Mouse (Mus musculus) hindbrain, embryonic 12.5 days (tissue): ENCODE measurements around the gene Taar8c. TPM values are rescaled to one million over a fixed set of nuclear protein-coding genes. Genes with fewer than 3 reads are reported as not detected.
"Not testable (repeated sequence)": the region's sequence is repeated elsewhere in the genome, so short reads cannot be mapped to it uniquely, and the experiment has no call there.

ENCODE experiments used
- ATAC-seq: fragments of 200-750 bp; cut with Nextera tagmentation; 2 replicates; pipeline ENCODE4 v1.8.0; 2017; ENCODE audit warnings: moderate TSS enrichment; ENCODE audit not compliant: low FRiP score
- H3K27ac ChIP-seq: fragments of 300-500 bp; sonication (generic); 2 replicates; pipeline ENCODE4 v1.5.1; 2016; ENCODE audit warnings: mild to moderate bottlenecking
- H3K27me3 ChIP-seq: fragments of 300-500 bp; sonication (generic); 2 replicates; pipeline ENCODE4 v1.6.1; 2016; ENCODE audit warnings: mild to moderate bottlenecking
- H3K36me3 ChIP-seq: fragments of 300-500 bp; sonication (generic); 2 replicates; pipeline ENCODE4 v1.6.1; 2016; ENCODE audit warnings: mild to moderate bottlenecking
- H3K4me1 ChIP-seq: fragments of 300-500 bp; sonication (generic); 2 replicates; pipeline ENCODE4 v1.6.1; 2016
- H3K4me2 ChIP-seq: fragments of 300-500 bp; sonication (generic); replicated peaks from 2 replicates; pipeline ENCODE4 v1.6.1; 2016; ENCODE audit warnings: mild to moderate bottlenecking
- H3K4me3 ChIP-seq: fragments of 300-500 bp; sonication (generic); 2 replicates; pipeline ENCODE4 v1.5.1; 2016; ENCODE audit warnings: mild to moderate bottlenecking
- H3K9ac ChIP-seq: fragments of 300-500 bp; sonication (generic); 2 replicates; pipeline ENCODE4 v1.6.1; 2016; ENCODE audit warnings: mild to moderate bottlenecking, moderate library complexity
- H3K9me3 ChIP-seq: fragments of 300-500 bp; sonication (generic); replicated peaks from 2 replicates; pipeline ENCODE4 v1.6.1; 2016; ENCODE audit warnings: mild to moderate bottlenecking
- WGBS: fragments of 180-500 bp; shearing (Covaris S2); methylation state at CpG from one replicate; pipeline ENCODE4 v1.1.7; 2016; 5-methylcytosine and 5-hydroxymethylcytosine counted together
- polyA plus RNA-seq: library from polyadenylated mRNA; unstranded; fragments of >200 nt; fragmentation: Nextera tagmentation; extraction: Ambion mirVana; gene quantifications from 2 replicates; pipeline ENCODE4 v1.2.1, GENCODE M21; 2016

Taar8c gene
- polyA plus RNA-seq, 1 experiment from 2014 or later, result not detected

DNA sequence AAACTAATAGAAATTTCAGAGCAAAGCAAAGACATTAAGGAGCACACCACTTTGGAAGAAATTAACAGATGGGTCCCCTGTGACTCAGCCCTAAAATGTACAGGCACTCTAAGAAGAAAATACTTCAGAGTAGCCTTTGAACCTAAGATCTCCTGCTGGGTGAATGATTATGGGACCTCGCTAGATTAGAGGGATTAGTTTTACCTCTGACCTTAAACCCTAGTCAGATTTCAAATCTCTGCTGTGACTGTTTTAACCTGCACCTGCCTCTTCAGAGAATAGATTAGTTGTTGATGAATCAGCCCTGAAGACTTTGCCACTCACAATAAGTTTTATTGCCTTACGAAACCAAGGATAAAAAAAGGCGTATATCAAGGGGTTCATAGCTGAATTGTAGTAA lies 6.5 kb upstream of the Taar8c start:
- H3K27ac ChIP-seq, result no peak overlapping the region
- H3K4me1 ChIP-seq, result no peaks in the 10 kb centered on the region
- no peaks in the 10 kb centered on the region for H3K27me3 ChIP-seq
- 56% methylated on average over 3 of the region's 3 CpGs for WGBS
- H3K4me3 ChIP-seq, result no peak overlapping the region
- H3K9me3 ChIP-seq, result no peaks in the 10 kb centered on the region
- no peak overlapping the region for H3K4me2 ChIP-seq
- H3K9ac ChIP-seq, result no peak overlapping the region
- ATAC-seq, result no peak
- no peaks in the 10 kb centered on the region for H3K36me3 ChIP-seq

DNA sequence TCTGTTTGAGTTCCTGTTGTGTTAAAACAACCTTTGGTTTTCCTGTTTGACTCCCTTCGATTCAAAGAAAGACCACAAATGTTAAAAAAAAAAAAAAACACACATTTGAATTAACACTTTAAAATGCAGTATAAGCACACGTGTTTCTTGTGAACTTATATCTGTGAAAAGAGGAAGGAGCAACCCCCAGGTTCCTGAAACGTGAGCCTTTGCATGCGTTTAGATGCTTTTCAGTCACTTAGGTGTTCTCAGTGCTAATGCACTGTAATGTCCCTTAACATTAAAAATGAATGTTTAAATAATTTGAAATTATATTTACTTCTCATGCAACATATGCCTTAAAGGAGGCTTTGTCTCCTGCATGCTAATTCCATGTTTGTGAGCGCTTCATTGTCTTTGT lies 6.0 kb upstream of the Taar8c start:
- ATAC-seq, result no peak
- H3K36me3 ChIP-seq, result no peaks in the 10 kb centered on the region
- no peak overlapping the region for H3K4me2 ChIP-seq
- no peaks in the 10 kb centered on the region for H3K9me3 ChIP-seq
- H3K9ac ChIP-seq, result no peak overlapping the region
- no peaks in the 10 kb centered on the region for H3K4me1 ChIP-seq
- no peak overlapping the region for H3K27ac ChIP-seq
- 67% methylated on average over 5 of the region's 5 CpGs for WGBS
- no peaks in the 10 kb centered on the region for H3K27me3 ChIP-seq
- no peak overlapping the region for H3K4me3 ChIP-seq

DNA sequence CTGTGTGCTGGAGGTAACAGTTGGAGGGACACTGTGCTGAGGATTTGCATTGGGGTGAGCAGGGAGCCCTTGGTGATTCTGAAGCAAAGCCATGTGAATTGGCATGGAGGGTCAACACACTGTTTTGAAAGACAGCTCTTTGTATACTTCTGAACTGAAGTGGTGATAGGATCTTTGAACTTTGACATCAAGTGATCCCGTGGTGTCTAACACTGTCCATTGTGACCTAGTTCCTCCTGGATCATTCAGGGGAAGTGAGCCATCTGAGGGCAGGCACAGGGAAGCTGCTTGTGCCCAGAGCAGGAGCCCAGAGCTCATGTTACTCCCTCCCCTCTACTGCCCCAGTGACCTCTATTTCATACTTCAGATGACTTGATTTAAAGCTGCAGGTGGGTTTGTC lies 1.6 kb upstream of the Taar8c start:
- not testable (repeated sequence) for H3K9ac ChIP-seq, ATAC-seq, H3K27ac ChIP-seq, H3K9me3 ChIP-seq, H3K27me3 ChIP-seq, H3K36me3 ChIP-seq, H3K4me3 ChIP-seq, H3K4me2 ChIP-seq, H3K4me1 ChIP-seq
- 46% methylated on average over 1 of the region's 1 CpGs for WGBS

DNA sequence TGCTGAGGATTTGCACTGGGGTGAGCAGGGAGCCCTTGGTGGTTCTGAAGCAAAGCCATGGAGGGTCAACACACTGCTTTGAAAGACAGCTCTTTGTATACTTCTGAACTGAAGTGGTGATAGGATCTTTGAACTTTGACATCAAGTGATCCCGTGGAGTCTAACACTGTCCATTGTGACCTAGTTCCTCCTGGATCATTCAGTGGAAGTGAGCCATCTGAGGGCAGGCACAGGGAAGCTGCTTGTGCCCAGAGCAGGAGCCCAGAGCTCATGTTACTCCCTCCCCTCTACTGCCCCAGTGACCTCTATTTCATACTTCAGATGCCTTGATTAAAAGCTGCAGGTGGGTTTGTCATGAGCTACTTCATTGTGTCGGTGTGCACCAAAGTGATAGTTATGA lies 4.7 kb downstream of the Taar8c start:
- ATAC-seq, H3K4me1 ChIP-seq, H3K4me3 ChIP-seq, H3K36me3 ChIP-seq, H3K27me3 ChIP-seq, H3K9ac ChIP-seq, H3K9me3 ChIP-seq, H3K27ac ChIP-seq, H3K4me2 ChIP-seq: not testable (repeated sequence)
- WGBS, result 65% methylated on average over 2 of the region's 2 CpGs

DNA sequence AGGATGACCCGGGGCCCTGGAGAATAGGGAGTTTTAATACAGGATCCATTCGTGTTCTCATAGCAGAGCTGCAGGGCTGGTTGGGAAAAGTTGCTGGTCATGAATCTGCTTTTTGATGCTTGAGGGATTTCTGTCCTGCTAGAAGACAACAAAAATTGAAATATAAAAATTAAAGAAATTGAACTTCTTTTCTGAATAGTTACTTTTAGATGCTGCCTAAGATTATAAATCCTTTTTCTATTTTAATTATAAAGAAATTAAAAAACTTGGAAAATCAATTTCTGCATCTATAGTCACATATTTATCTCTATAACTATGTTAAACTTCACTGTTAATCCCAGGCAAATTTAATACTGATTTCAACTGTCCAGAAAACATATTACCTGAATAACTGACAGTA lies 9.5 kb downstream of the Taar8c start, which contains the start of gene Taar8b:
Gene Taar8b, minus strand, starts transcription at position 101 of the 400 bp plus-strand sequence.
- no peak for ATAC-seq
- Histone ChIP-seq H3K9me3 (no peaks in the 10 kb centered on the region), H3K36me3 (no peaks in the 10 kb centered on the region), H3K4me2 (no peak within 1 kb of the TSS), H3K27ac (no peak within 1 kb of the TSS), H3K9ac (no peak within 1 kb of the TSS), H3K4me1 (no peaks in the 10 kb centered on the region), H3K4me3 (no peak within 1 kb of the TSS), H3K27me3 (no peaks in the 10 kb centered on the region)
- 77% methylated on average over 2 of the region's 2 CpGs for WGBS

- Histone ChIP-seq H3K27me3 (no peaks in the 10 kb centered on the region), H3K4me3 (no peak overlapping the region), H3K9ac (no peak overlapping the region), H3K9me3 (no peaks in the 10 kb centered on the region), H3K4me1 (no peaks in the 10 kb centered on the region), H3K36me3 (no peaks in the 10 kb centered on the region), H3K27ac (no peak overlapping the region), H3K4me2 (no peak overlapping the region)
- 95% methylated on average over 2 of the region's 2 CpGs for WGBS
- no peak for ATAC-seq
Observed at GRCm38 (mm10) chr10:24087168-24087567, 14.5 kb downstream of the Taar8c start.

GRCm38 (mm10) chr10:24086555-24086954 lies 15.2 kb downstream of the Taar8c start:
- no peak overlapping the region for H3K4me2 ChIP-seq
- no peak overlapping the region for H3K4me3 ChIP-seq
- WGBS, result 84% methylated on average over 5 of the region's 5 CpGs
- no peaks in the 10 kb centered on the region for H3K27me3 ChIP-seq
- ATAC-seq, result no peak
- H3K27ac ChIP-seq, result no peak overlapping the region
- H3K36me3 ChIP-seq, result no peaks in the 10 kb centered on the region
- no peaks in the 10 kb centered on the region for H3K4me1 ChIP-seq
- no peak overlapping the region for H3K9ac ChIP-seq
- H3K9me3 ChIP-seq, result no peaks in the 10 kb centered on the region

DNA sequence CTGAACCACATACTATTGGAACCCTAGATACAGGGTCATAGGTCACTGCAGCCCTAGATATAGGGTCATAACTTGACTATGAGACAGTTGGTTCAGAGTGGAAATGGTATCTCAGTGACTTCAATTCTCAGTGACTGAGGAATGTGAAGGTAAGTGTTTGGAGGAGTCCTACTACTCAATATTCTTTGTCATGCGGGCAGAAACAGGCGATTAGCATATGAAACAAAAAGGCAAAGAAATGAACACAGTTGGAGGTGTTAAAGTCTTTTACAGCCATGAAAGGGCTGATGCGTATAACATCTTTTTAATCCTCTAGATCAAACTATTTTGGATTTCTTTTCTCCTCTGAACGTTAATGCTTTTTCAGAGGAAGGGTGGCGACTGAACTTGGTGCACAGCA lies 15.8 kb downstream of the Taar8c start:
- H3K4me2 ChIP-seq, result no peak overlapping the region
- no peak overlapping the region for H3K27ac ChIP-seq
- H3K36me3 ChIP-seq, result no peaks in the 10 kb centered on the region
- H3K4me3 ChIP-seq, result no peak overlapping the region
- no peaks in the 10 kb centered on the region for H3K4me1 ChIP-seq
- no peaks in the 10 kb centered on the region for H3K9me3 ChIP-seq
- H3K27me3 ChIP-seq, result no peaks in the 10 kb centered on the region
- H3K9ac ChIP-seq, result no peak overlapping the region
- ATAC-seq, result no peak
- WGBS, result 65% methylated on average over 5 of the region's 5 CpGs

DNA sequence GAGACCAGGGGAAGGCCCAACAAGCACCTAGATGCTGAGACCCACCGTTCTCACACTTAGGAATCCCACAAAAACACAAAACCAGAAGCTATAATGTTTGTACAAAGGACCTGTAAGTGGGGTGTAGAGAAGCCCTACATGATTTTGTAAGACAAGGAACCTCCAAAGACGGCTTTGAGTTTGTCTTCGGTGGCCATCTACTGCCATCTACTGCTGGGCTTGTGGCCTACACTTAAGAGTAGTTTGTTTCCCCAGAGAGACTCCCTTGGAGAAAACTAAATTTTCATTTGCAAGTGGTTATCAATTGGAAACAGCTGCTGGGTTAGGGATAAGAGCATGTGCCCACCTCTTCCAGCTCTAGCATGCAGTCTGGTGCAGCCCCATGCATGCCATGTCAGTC lies 21.5 kb downstream of the Taar8c start:
- no peak overlapping the region for H3K4me3 ChIP-seq
- no peaks in the 10 kb centered on the region for H3K9me3 ChIP-seq
- no peak overlapping the region for H3K4me2 ChIP-seq
- no peaks in the 10 kb centered on the region for H3K4me1 ChIP-seq
- no peaks in the 10 kb centered on the region for H3K27me3 ChIP-seq
- H3K27ac ChIP-seq, result no peak overlapping the region
- ATAC-seq, result no peak
- H3K36me3 ChIP-seq, result no peaks in the 10 kb centered on the region
- no peak overlapping the region for H3K9ac ChIP-seq
- 41% methylated on average over 3 of the region's 3 CpGs for WGBS

GRCm38 (mm10) chr10:24076200-24076599 lies 25.5 kb downstream of the Taar8c start, which contains the start of gene Taar8a:
Taar8a (plus strand) TSS chr10:24076500.
- H3K4me1 ChIP-seq, H3K36me3 ChIP-seq, H3K27me3 ChIP-seq, ATAC-seq, H3K4me3 ChIP-seq, H3K4me2 ChIP-seq, H3K9ac ChIP-seq, H3K27ac ChIP-seq, H3K9me3 ChIP-seq: not testable (repeated sequence)
- WGBS, result 83% methylated on average over 2 of the region's 4 CpGs

GRCm38 (mm10) chr10:24074751-24075150 lies 27.0 kb downstream of the Taar8c start:
- not testable (repeated sequence) for H3K4me2 ChIP-seq, H3K9me3 ChIP-seq, H3K36me3 ChIP-seq, H3K27me3 ChIP-seq, ATAC-seq, H3K27ac ChIP-seq, H3K4me1 ChIP-seq, H3K9ac ChIP-seq, H3K4me3 ChIP-seq
- 47% methylated on average over 2 of the region's 2 CpGs for WGBS

DNA sequence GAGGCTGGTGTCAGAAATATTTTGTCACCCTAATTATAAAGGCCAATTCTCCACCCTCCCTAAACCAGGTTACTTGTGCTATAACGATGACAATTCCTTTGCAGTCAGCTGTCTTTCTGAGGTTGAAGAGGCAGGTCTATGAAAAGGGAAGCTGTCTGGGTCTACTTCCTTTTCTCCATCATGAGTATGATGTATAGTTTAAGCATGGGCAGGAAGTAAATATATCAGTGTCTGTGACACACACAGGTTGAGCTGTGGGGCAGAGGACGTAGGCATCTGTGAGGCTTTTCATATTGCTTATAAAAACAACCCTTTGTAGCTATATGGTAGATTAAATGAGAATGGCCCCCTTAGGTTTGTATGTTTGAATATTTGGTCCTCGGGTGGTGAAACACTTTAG lies 42.7 kb downstream of the Taar8c start:
- WGBS, result 87% methylated on average over 3 of the region's 3 CpGs
- Histone ChIP-seq H3K27me3 (no peaks in the 10 kb centered on the region), H3K36me3 (no peaks in the 10 kb centered on the region), H3K27ac (no peak overlapping the region), H3K9ac (no peak overlapping the region), H3K4me2 (no peak overlapping the region), H3K4me1 (no peaks in the 10 kb centered on the region), H3K9me3 (no peaks in the 10 kb centered on the region), H3K4me3 (no peak overlapping the region)
- no peak for ATAC-seq

GRCm38 (mm10) chr10:24052039-24052438 lies 49.7 kb downstream of the Taar8c start:
- H3K9me3 ChIP-seq, result no peaks in the 10 kb centered on the region
- H3K9ac ChIP-seq, result no peak overlapping the region
- ATAC-seq, result no peak
- no peaks in the 10 kb centered on the region for H3K4me1 ChIP-seq
- H3K36me3 ChIP-seq, result no peaks in the 10 kb centered on the region
- H3K4me3 ChIP-seq, result no peak overlapping the region
- H3K27me3 ChIP-seq, result no peaks in the 10 kb centered on the region
- H3K4me2 ChIP-seq, result no peak overlapping the region
- no peak overlapping the region for H3K27ac ChIP-seq
- WGBS, result 87% methylated on average over 5 of the region's 5 CpGs
